Comparison of ENCODE assay signal across 10 mouse cellular contexts in the genomic region with DNA sequence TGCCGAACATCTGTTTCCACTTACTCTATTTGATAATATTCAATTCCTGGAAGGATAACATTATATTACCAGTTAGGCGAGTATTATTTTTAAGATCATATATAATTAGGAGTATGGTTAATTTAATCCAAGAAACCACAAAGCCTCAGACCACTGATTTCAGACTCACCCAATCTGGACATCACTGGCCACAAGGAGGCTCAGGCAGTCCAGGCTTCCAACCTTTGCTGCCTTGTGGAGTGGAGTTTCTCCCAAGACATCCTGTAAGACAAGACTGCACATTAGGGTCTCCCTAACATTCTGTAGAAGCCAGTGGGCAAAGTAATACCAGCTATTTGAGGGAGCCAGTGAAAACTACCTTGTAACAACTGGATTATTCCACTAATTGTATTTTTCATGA. TPM values are rescaled to one million over a fixed set of nuclear protein-coding genes. Genes with fewer than 3 reads are reported as not detected.
DNase-seq lines count a peak whose midpoint lies in the region; ATAC-seq and TF ChIP-seq lines count a peak whose summit lies in the region.
"Had no signal": no experiment of that assay in that cellular context is flagged by ENCODE, and none has a peak within 500 bp of the region (broad histone marks: within the 10 kb centered on the region; RNA-seq: fewer than 3 reads in every experiment).

No protein-coding gene starts in this region.

- peaks cover 32% of the 10 kb centered on the region for H3K36me3 ChIP-seq in heart, postnatal 0 days (replicated peaks; ENCODE audit: control insufficient read depth, insufficient read depth, low read length)
- H3K36me3 ChIP-seq in midbrain, embryonic 13.5 days: peaks cover 25% of the 10 kb centered on the region
- no peaks in the 10 kb centered on the region; the same call in 1 of the 2 replicates for H3K36me3 ChIP-seq in midbrain, embryonic 11.5 days (ENCODE audit: control insufficient read depth, insufficient read depth, low read length)
- peaks cover 5% of the 10 kb centered on the region; the same call in 1 of the 2 replicates for H3K36me3 ChIP-seq in intestine, embryonic 15.5 days
- peaks cover 6% of the 10 kb centered on the region; the same call in 1 of the 2 replicates for H3K36me3 ChIP-seq in stomach, embryonic 16.5 days (ENCODE audit: control insufficient read depth, insufficient read depth, low read length)

- no peaks in the 10 kb centered on the region for H3K27me3 ChIP-seq in heart, postnatal 0 days (ENCODE audit: control insufficient read depth, insufficient read depth, low read length)
- no peaks in the 10 kb centered on the region for H3K27me3 ChIP-seq in midbrain, embryonic 13.5 days
- no peaks in the 10 kb centered on the region for H3K27me3 ChIP-seq in midbrain, embryonic 11.5 days (ENCODE audit: control insufficient read depth, insufficient read depth, low read length)
- no peaks in the 10 kb centered on the region for H3K27me3 ChIP-seq in intestine, embryonic 15.5 days (replicated peaks)
- H3K27me3 ChIP-seq in stomach, embryonic 16.5 days (ENCODE audit: control insufficient read depth, insufficient read depth, low read length): no peaks in the 10 kb centered on the region
- H3K27me3 ChIP-seq: embryonic facial prominence, embryonic 15.5 days had no signal

- DNase-seq in heart, postnatal 0 days (ENCODE audit: low spot score): no peak
- DNase-seq in heart, postnatal 4 days: no peak
- no peak for DNase-seq in midbrain, embryonic 11.5 days (ENCODE audit: low spot score, missing footprints)
- DNase-seq in layer of hippocampus, adult 18-20 months (ENCODE audit: low spot score in 2 of 2): no peak
- no peak for DNase-seq in adrenal gland, adult 18-20 months (ENCODE audit: low spot score in 2 of 2)
- DNase-seq: thymus, postnatal 4 days had no signal

- peak overlapping the region; percentile 75 for H3K4me2 ChIP-seq in heart, postnatal 0 days (ENCODE audit: low read depth, low read length)
- peak overlapping the region; percentile 27; the same call in 1 of the 2 replicates for H3K4me2 ChIP-seq in midbrain, embryonic 13.5 days (replicated peaks)
- H3K4me2 ChIP-seq in midbrain, embryonic 11.5 days: no peak overlapping the region
- H3K4me2 ChIP-seq in intestine, embryonic 15.5 days (replicated peaks): peak overlapping the region; percentile 37
- peak overlapping the region; percentile 81 for H3K4me2 ChIP-seq in stomach, embryonic 16.5 days (ENCODE audit: low read depth, low read length)

- H3K4me3 ChIP-seq in heart, postnatal 0 days (ENCODE audit: low read depth, low read length): peak overlapping the region; percentile 16; the same call in 1 of the 2 replicates
- H3K4me3 ChIP-seq in midbrain, embryonic 13.5 days (replicated peaks): no peak overlapping the region
- H3K4me3 ChIP-seq in midbrain, embryonic 11.5 days (ENCODE audit: low read depth, low read length): no peak overlapping the region
- 0 out of 2 replicates have a peak overlapping the region, but pooled peaks have one; percentile 2 for H3K4me3 ChIP-seq in intestine, embryonic 15.5 days (replicated peaks)
- H3K4me3 ChIP-seq in stomach, embryonic 16.5 days (replicated peaks; ENCODE audit: low read length): 0 out of 2 replicates have a peak overlapping the region, but pooled peaks have one; percentile 21

- H3K27ac ChIP-seq in heart, postnatal 0 days (ENCODE audit: low read depth): no peak overlapping the region
- H3K27ac ChIP-seq in midbrain, embryonic 13.5 days: no peak overlapping the region
- no peak overlapping the region for H3K27ac ChIP-seq in midbrain, embryonic 11.5 days (ENCODE audit: low read depth, low read length)
- H3K27ac ChIP-seq in intestine, embryonic 15.5 days: no peak overlapping the region
- no peak overlapping the region for H3K27ac ChIP-seq in stomach, embryonic 16.5 days (ENCODE audit: low read length)
- H3K27ac ChIP-seq: embryonic facial prominence, embryonic 15.5 days had no signal

- H3K4me1 ChIP-seq in heart, postnatal 0 days (ENCODE audit: control insufficient read depth, insufficient read depth): peaks cover 10% of the 10 kb centered on the region; the same call in 1 of the 2 replicates
- peaks cover 20% of the 10 kb centered on the region for H3K4me1 ChIP-seq in midbrain, embryonic 13.5 days (replicated peaks)
- H3K4me1 ChIP-seq in midbrain, embryonic 11.5 days (ENCODE audit: control insufficient read depth, insufficient read depth, low read length): peaks cover 6% of the 10 kb centered on the region
- no peaks in the 10 kb centered on the region; the same call in 1 of the 2 replicates for H3K4me1 ChIP-seq in intestine, embryonic 15.5 days (replicated peaks)
- 0 out of 2 replicates have a peak, but pooled peaks cover 3% of the 10 kb centered on the region for H3K4me1 ChIP-seq in stomach, embryonic 16.5 days (ENCODE audit: control insufficient read depth, insufficient read depth, low read length)

- 66% methylated on average over 2 of the region's 2 CpGs for WGBS in heart, postnatal 0 days
- WGBS in midbrain, embryonic 13.5 days: 86% methylated on average over 2 of the region's 2 CpGs
- 87% methylated on average over 2 of the region's 2 CpGs for WGBS in midbrain, embryonic 11.5 days
- 76% methylated on average over 2 of the region's 2 CpGs for WGBS in intestine, embryonic 15.5 days
- 78% methylated on average over 2 of the region's 2 CpGs for whole genome bisulfite sequencing in stomach, embryonic 16.5 days

- no peak overlapping the region for H3K9ac ChIP-seq in heart, postnatal 0 days (replicated peaks; ENCODE audit: low read depth, low read length)
- H3K9ac ChIP-seq in midbrain, embryonic 13.5 days (replicated peaks): no peak overlapping the region
- H3K9ac ChIP-seq in midbrain, embryonic 11.5 days (ENCODE audit: low read length): no peak overlapping the region
- H3K9ac ChIP-seq in intestine, embryonic 15.5 days: no peak overlapping the region
- H3K9ac ChIP-seq in stomach, embryonic 16.5 days (ENCODE audit: low read length): no peak overlapping the region
- H3K9ac ChIP-seq: embryonic facial prominence, embryonic 15.5 days had no signal

- no peak for TF ChIP-seq EP300 in heart, postnatal 0 days (IDR thresholded peaks at IDR 0.05; ENCODE audit: low read depth)

- peak; percentile 28 for TF ChIP-seq CTCF in heart, postnatal 0 days (IDR thresholded peaks at IDR 0.05; ENCODE audit: low read depth)

- H3K9me3 ChIP-seq in heart, postnatal 0 days (replicated peaks; ENCODE audit: control insufficient read depth, low read length): no peaks in the 10 kb centered on the region
- no peaks in the 10 kb centered on the region for H3K9me3 ChIP-seq in midbrain, embryonic 13.5 days
- no peaks in the 10 kb centered on the region for H3K9me3 ChIP-seq in midbrain, embryonic 11.5 days (ENCODE audit: control insufficient read depth, low read length)
- H3K9me3 ChIP-seq in intestine, embryonic 15.5 days: no peaks in the 10 kb centered on the region
- H3K9me3 ChIP-seq in stomach, embryonic 16.5 days (replicated peaks; ENCODE audit: control insufficient read depth, low read length): no peaks in the 10 kb centered on the region
- H3K9me3 ChIP-seq: embryonic facial prominence, embryonic 15.5 days had no signal

- no peak for ATAC-seq in heart, postnatal 0 days (ENCODE audit: insufficient read depth, low read depth)
- no peak for ATAC-seq in midbrain, embryonic 13.5 days
- no peak for ATAC-seq in midbrain, embryonic 11.5 days (ENCODE audit: low FRiP score)
- ATAC-seq in intestine, embryonic 15.5 days: no peak
- no peak for ATAC-seq in stomach, embryonic 16.5 days (ENCODE audit: insufficient read depth, low FRiP score)

RNA-seq across cellular contexts. Expression of a gene that starts 0.9 kb away (rescaled TPM):
- total RNA-seq in heart, postnatal 0 days (2014; rRNA removed; ENCODE audit: low replicate concordance): 0.08 and 0.99 TPM in 2 replicates
- polyA plus RNA-seq in heart, postnatal 0 days (2015; fragmentation: Nextera tagmentation; extraction: Ambion mirVana): 0.36 and 0.65 TPM in 2 replicates
- under 1 TPM; 0.36 to 0.76 TPM for total RNA-seq in heart, postnatal 4 days (2021)
- 0.55 and 0.62 TPM in 2 replicates for polyA plus RNA-seq in midbrain, embryonic 13.5 days (2015; fragmentation: Nextera tagmentation; extraction: Ambion mirVana)
- polyA plus RNA-seq in midbrain, embryonic 11.5 days (2014; fragmentation: Nextera tagmentation; extraction: Ambion mirVana): 0.11 and 0.44 TPM in 2 replicates
- 0.53 and 0.54 TPM in 2 replicates for polyA plus RNA-seq in intestine, embryonic 15.5 days (2015; fragmentation: Nextera tagmentation; extraction: Ambion mirVana)
- 0.37 and 0.71 TPM in 2 replicates for polyA plus RNA-seq in stomach, embryonic 16.5 days (2015; fragmentation: Nextera tagmentation; extraction: Ambion mirVana)
- under 1 TPM; 0.20 TPM for total RNA-seq in layer of hippocampus, adult 18-20 months (2021)
- not detected for total RNA-seq in adrenal gland, adult 18-20 months (2021)

RNA-seq across cellular contexts. Expression of a gene that starts 7.3 kb away (rescaled TPM):
- 1.2 and 42.2 TPM in 2 replicates for total RNA-seq in heart, postnatal 0 days (2014; rRNA removed; ENCODE audit: low replicate concordance)
- 10.2 and 14.3 TPM in 2 replicates for polyA plus RNA-seq in heart, postnatal 0 days (2015; fragmentation: Nextera tagmentation; extraction: Ambion mirVana)
- 10 to 100 TPM; 11.1 to 12.4 TPM for total RNA-seq in heart, postnatal 4 days (2021)
- polyA plus RNA-seq in midbrain, embryonic 13.5 days (2015; fragmentation: Nextera tagmentation; extraction: Ambion mirVana): 32.3 and 32.6 TPM in 2 replicates
- 14.0 and 18.5 TPM in 2 replicates for polyA plus RNA-seq in midbrain, embryonic 11.5 days (2014; fragmentation: Nextera tagmentation; extraction: Ambion mirVana)
- polyA plus RNA-seq in intestine, embryonic 15.5 days (2015; fragmentation: Nextera tagmentation; extraction: Ambion mirVana): 37.7 and 42.0 TPM in 2 replicates
- 27.1 and 41.3 TPM in 2 replicates for polyA plus RNA-seq in stomach, embryonic 16.5 days (2015; fragmentation: Nextera tagmentation; extraction: Ambion mirVana)
- 1 to 10 TPM; 6.0 to 8.6 TPM for total RNA-seq in layer of hippocampus, adult 18-20 months (2021)
- total RNA-seq in adrenal gland, adult 18-20 months (2021): 1 to 10 TPM; 1.2 to 1.5 TPM

RNA-seq across cellular contexts. Expression of a gene that starts 22.9 kb away (rescaled TPM):
- 16.9 and 47.4 TPM in 2 replicates for total RNA-seq in heart, postnatal 0 days (2014; rRNA removed; ENCODE audit: low replicate concordance)
- 59.5 and 61.4 TPM in 2 replicates for polyA plus RNA-seq in heart, postnatal 0 days (2015; fragmentation: Nextera tagmentation; extraction: Ambion mirVana)
- 10 to 100 TPM; 33.4 to 33.5 TPM for total RNA-seq in heart, postnatal 4 days (2021)
- 60.3 and 62.6 TPM in 2 replicates for polyA plus RNA-seq in midbrain, embryonic 13.5 days (2015; fragmentation: Nextera tagmentation; extraction: Ambion mirVana)
- 52.6 and 55.0 TPM in 2 replicates for polyA plus RNA-seq in midbrain, embryonic 11.5 days (2014; fragmentation: Nextera tagmentation; extraction: Ambion mirVana)
- polyA plus RNA-seq in intestine, embryonic 15.5 days (2015; fragmentation: Nextera tagmentation; extraction: Ambion mirVana): 87.1 and 88.5 TPM in 2 replicates
- 91.4 and 93.6 TPM in 2 replicates for polyA plus RNA-seq in stomach, embryonic 16.5 days (2015; fragmentation: Nextera tagmentation; extraction: Ambion mirVana)
- total RNA-seq in layer of hippocampus, adult 18-20 months (2021): 10 to 100 TPM; 47.5 to 50.8 TPM
- 10 to 100 TPM; 44.6 to 59.5 TPM for total RNA-seq in adrenal gland, adult 18-20 months (2021)

RNA-seq across cellular contexts. Expression of a gene that starts 23.2 kb away (rescaled TPM):
- total RNA-seq in heart, postnatal 0 days (2014; rRNA removed; ENCODE audit: low replicate concordance): not detected in 2 replicates
- polyA plus RNA-seq in heart, postnatal 0 days (2015; fragmentation: Nextera tagmentation; extraction: Ambion mirVana): 1.3 and 1.6 TPM in 2 replicates
- total RNA-seq in heart, postnatal 4 days (2021): under 1 TPM; 0.83 to 0.86 TPM
- polyA plus RNA-seq in midbrain, embryonic 13.5 days (2015; fragmentation: Nextera tagmentation; extraction: Ambion mirVana): 4.0 and 4.8 TPM in 2 replicates
- 2.8 and 3.4 TPM in 2 replicates for polyA plus RNA-seq in midbrain, embryonic 11.5 days (2014; fragmentation: Nextera tagmentation; extraction: Ambion mirVana)
- 2.7 and 2.9 TPM in 2 replicates for polyA plus RNA-seq in intestine, embryonic 15.5 days (2015; fragmentation: Nextera tagmentation; extraction: Ambion mirVana)
- 4.1 and 4.2 TPM in 2 replicates for polyA plus RNA-seq in stomach, embryonic 16.5 days (2015; fragmentation: Nextera tagmentation; extraction: Ambion mirVana)
- 1 to 10 TPM; 2.3 to 2.4 TPM for total RNA-seq in layer of hippocampus, adult 18-20 months (2021)
- total RNA-seq in adrenal gland, adult 18-20 months (2021): 1 to 10 TPM; 2.4 to 2.7 TPM

Comparison
In these comparisons a context has a peak if more than half of its experiments do, and no peak if none do; other contexts are left out.
1. H3K4me3 ChIP-seq: peak in heart, postnatal 0 days (single experiment), intestine, embryonic 15.5 days (single experiment) and stomach, embryonic 16.5 days (single experiment); none in midbrain, embryonic 13.5 days (single experiment) and midbrain, embryonic 11.5 days (single experiment).